Mouse (Mus musculus) left cerebral cortex, adult 8-10 months (tissue): ENCODE results near the gene Akr1b7. TPM values are rescaled to one million over a fixed set of nuclear protein-coding genes. Genes with fewer than 3 reads are reported as not detected.
"Not testable (repeated sequence)": the region's sequence is repeated elsewhere in the genome, so short reads cannot be mapped to it uniquely, and the experiment has no call there.

Experiments
- DNase-seq, 2 experiments: peaks; one replicate each; pipeline ENCODE4 v3.0.0; 2022; ENCODE audit warnings: low spot score in 2 of 2
- total RNA-seq, 4 experiments: library from RNA; stranded (reverse); gene quantifications; 2 replicates each; pipeline ENCODE4 v1.2.4; 2022

The Akr1b7 gene
- 1 to 10 TPM in 1 of 4 experiments, under 1 TPM in 1, not detected in 2; 0.39 to 1.0 TPM for total RNA-seq

DNA sequence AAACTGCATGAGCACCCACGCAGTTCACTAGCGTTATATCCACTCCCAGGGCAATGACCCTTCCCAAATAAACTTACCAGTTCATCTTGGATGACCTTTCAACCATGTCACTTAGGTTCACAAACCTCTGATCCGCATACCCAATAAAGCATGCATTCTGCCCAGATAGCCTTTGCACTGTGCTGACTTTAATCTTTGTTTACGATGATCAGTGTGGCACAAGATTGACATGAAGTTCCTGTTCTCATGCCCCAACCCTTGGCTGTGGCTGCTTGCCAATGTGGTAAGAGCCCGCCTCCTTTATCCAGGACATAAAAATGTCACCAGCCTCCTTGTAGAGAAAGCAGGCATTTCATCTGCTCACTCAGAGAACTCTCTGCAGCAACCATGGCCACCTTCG lies at the start of gene Akr1b7:
TSS of gene Akr1b7 (plus strand) at position 312 of the 400 bp plus-strand sequence.
- DNase-seq, result no peak

DNA sequence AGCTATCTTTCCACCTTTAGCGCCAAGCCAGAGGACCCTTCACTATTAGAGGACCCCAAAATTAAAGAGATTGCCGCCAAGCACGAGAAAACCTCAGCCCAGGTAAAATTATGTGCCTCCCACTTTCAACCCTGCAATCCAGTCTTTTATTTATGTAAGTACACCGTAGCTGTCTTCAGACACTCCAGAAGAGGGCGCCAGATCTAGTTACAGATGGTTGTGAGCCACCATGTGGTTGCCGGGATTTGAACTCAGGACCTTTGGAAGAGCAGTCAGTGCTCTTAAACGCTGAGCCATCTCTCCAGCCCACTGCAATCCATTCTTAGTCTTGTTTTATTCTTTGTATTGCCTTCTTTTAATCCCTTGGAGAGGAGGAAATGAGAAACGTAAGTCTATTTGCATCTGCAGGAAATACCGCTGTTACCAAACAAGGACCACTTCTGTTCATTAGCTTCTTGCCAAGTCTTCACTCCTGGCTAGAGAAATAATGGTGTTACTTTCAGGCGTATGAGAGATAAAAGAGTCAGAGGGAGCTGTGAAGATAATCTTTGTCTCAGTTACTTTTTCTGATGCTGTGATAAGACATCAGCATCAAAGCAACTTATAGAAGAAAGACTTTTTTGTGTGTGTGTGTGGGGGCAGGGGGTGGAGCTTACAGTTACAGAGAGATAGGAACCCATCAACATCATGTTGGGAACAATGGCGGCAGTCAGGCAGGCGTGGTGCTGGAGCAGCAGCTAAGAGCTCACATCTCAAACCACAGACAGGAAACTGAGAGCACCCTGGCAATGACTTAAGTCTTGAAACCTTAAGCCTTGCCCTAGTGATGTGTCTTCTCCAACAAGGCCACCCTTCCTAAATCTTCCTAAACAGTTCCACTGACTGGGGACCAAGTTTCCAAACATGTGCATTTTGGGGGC lies 47.7 kb upstream of the Akr1b7 start:
- no peak for DNase-seq

GRCm38 (mm10) chr6:34367998-34368397 lies 44.1 kb upstream of the Akr1b7 start:
- DNase-seq, result no peak

DNA sequence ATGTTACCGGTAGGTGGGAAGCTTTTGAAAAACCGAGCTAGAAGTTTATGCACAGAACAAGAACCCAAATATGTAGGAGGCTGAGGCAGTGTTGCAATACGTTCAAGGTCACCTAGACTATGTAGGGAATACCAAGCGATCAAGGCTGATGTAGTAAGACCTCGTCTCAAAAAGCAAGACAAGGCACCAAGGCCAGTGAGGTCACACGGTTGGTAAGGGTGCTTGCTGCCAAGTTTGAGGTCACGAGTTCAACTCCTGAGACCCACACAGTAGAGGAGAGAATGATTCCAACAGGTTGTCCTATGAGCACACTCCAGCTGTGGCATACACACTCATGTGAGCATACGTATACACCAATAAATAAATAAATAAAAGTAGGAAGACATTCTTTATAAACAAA lies 42.1 kb upstream of the Akr1b7 start:
- no peak for DNase-seq

- peak; percentile 35 to 72 for DNase-seq
These were observed 40.3 kb upstream of the Akr1b7 start for GRCm38 (mm10) chr6:34371700-34372351.

GRCm38 (mm10) chr6:34373841-34374240 lies 38.3 kb upstream of the Akr1b7 start:
- no peak for DNase-seq

GRCm38 (mm10) chr6:34375888-34376287 lies 36.2 kb upstream of the Akr1b7 start:
- DNase-seq, result not testable (repeated sequence)

DNA sequence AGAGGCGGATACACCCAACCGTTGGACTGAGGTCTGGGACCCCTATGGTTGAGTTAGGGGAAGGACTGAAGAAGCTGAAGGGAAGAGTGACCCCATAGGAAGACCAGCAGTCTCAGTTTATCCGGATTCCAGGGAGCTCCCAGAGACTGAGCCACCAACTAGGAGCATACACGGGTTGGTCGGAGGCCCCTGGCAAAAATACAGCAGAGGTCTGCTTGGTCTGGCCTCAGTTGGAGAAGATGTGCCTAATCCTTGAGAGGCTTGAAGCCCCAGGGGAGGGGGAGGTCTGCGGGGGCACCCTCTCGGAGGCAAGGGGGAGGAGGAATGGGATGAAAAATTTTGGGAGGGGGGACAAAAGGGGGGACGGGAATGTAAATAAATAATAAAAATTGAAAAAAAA lies 28.7 kb upstream of the Akr1b7 start:
- DNase-seq, result no peak

DNA sequence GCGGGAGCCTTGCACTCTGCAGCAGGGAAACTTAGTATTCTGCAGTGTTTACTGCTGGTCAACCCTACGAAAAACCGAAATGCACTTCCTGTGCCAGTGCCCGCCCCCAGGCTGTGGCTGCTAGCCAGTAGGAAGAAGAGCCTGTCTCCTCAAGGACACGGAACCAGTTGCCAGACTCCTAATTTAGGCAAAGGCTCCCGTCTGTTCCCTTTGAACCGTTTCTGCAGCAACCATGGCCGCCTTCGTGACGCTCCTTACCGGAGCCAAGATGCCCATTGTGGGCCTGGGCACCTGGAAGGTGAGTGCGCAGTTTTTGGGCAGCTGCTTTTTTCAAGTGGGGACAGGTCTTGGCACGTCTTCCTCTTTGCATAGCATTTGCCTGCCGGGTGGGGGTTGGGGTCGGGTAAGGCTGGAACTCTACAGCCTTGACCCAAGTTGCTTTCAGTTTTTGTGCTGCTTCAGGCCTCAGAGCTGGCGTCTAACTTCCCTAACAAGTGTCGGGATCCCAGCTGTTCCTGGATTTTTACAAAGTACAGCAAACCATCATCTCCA lies 27.9 kb upstream of the Akr1b7 start, which contains the start of gene Akr1b10:
TSS of gene Akr1b10 (plus strand) at position 109 of the 552 bp plus-strand sequence.
- peak; percentile 55 to 84 for DNase-seq

- no peak for DNase-seq
These were observed 27.3 kb upstream of the Akr1b7 start for GRCm38 (mm10) chr6:34384701-34385370.

DNA sequence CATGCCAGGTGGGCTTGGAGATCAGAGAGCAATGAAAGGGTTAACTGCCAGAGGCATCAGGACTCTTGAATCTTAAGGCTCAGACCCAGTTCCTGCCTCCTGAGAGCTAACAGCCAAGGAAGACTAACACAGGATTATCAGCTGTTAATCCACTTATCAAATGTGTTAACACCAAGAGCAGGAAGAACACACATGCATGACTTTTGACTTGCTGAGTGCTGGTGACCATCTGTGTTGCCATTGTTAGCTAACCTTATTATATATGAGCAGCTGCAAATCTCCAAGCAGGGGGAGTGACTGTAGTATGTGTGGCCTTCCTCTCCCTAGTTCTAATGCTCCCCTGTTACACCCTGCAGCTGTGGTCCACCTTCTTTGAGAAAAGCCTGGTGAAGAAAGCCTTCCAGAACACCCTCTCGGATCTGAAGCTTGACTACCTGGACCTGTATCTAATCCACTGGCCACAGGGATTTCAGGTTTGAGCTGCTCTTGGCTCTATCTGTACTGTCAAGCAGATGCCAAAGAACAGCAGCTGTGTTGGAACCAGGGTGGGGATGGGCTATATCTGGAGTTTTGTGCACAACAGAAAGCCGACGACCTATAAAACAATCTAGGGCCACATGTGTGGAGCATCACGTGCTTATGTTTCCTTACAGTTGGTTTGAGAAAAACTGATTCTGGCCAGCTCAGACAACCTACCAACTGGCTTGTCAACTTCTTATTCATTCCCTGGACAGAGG lies 23.5 kb upstream of the Akr1b7 start:
- DNase-seq, result no peak

DNA sequence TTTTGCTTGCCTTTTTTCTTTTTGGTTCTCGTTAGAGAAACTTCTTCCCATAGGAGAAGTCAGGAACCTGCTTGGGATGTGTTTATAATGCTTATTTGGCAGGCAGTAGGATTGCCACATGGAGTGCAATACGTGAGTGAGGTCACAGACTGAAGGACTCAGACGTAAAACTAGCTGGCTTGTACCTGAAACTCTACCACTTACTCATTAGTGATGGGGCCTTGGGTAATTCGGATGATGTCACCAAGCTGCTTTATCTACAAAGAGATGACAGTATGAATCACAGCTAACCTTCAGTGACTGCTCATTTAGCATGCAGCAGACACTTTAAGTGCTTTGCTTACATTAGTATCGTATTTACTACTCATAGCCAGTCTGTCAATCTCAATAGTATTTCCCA lies 16.2 kb upstream of the Akr1b7 start:
- no peak for DNase-seq

DNA sequence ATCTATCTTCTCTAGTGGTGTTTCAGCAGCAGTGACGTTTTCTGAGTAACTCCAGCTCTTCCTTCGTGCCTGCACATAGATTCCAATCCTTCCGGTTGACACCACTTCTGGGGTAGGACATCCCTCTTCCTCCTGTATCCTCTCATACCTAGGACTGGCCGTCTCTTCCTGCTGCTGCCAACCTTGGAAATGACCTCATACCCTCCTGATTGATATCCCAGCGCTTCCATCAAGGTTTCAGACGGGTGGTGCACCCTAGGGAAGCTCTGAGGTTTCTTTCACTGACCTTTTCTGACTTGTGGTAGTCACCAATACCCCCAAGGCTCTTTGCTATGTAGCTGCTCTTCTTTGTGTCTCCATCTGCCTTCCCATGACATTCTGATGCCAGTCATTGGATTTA lies 13.7 kb upstream of the Akr1b7 start:
- DNase-seq, result no peak

DNA sequence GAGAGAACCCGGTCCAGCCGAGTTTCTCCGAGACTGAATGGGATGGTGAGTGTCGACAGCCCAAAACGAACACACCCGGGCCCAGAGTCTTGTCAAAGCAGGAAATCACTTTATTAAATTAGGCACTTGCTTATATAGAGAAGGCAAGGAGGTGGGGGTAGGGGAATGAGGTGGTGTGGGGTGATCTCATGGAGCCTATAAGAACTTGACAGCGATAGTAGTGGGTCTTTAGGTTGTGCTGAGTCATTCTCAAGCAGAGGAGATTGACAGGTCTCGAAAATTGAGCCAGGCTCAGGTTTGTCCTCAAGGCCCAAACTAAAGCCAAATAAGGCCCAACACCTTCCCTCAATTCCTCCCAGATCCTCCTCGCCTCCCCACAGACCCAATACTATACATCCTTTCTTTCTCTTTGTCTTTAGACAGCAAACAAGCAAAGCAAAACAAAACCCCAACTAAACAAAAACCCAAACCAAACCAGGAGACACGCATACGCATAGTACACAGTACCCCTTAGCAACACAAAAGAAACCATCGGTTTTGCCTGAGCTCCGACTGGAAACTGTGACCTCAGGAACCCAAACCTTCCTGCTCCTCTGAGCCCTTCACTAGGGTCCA lies 12.4 kb upstream of the Akr1b7 start:
- DNase-seq, result no peak

DNA sequence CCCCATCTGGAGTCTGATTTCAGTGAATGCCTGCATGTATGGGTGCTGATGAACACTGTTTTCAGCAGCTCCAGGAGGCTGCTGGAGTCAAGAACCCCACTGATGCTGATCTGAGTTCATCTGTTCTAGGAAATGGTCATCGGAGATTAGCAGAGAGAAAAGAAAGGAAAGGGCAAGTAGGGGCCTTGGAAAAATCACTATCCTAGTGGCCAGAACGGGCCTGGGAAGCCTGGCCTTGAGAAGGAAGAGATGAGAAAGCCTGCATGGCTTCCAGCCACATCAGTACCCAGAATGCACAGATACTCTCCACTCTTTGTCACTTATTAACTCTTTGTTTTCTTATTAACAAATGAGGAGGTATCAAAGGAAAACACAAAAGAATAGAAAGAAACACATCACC lies 11.4 kb upstream of the Akr1b7 start:
- no peak for DNase-seq

GRCm38 (mm10) chr6:34406746-34407145 lies 5.4 kb upstream of the Akr1b7 start:
- no peak for DNase-seq

- DNase-seq, result no peak
These were observed 4.7 kb upstream of the Akr1b7 start for GRCm38 (mm10) chr6:34407403-34407802.

GRCm38 (mm10) chr6:34412688-34413087 lies 554 bp downstream of the Akr1b7 start:
- DNase-seq, result no peak

DNA sequence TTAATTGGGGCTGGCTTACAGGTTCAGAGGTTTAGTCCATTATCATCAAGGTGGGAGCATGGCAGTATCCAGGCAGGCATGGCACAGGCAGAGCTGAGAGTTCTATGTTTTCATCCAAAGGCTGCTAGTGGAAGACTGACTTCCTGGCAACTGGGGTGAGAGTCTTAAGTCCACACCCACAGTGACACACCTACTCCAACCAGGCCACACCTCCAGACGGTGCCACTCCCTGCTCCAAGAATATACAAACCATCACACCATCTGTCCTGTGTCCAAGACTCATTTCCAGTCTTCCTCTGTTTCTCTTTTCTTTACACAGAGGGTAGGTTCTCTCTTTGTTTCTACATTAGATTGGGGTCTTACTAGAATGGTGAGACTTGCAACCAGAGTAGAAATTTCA lies 1.3 kb downstream of the Akr1b7 start:
- not testable (repeated sequence) for DNase-seq

GRCm38 (mm10) chr6:34416521-34416920 lies 4.4 kb downstream of the Akr1b7 start:
- no peak for DNase-seq

DNA sequence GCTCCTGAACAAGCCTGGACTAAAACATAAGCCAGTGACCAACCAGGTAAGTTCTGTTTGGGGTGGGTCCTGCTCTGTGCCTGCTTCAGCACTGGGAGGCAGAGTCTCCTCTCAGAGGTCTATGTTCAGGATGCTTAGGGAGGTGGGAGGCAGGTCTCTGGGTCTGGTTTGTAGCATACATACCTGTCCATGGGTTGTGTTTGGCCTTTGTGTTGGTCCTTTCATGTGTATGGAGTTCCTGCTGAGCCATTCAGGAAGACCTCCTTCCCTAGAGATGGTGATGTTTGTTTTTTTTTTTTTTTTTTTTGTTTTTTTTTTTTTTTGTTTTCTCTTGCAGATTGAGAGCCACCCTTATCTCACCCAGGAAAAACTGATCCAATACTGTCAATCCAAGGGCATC lies 6.9 kb downstream of the Akr1b7 start:
- no peak for DNase-seq
